Mouse (Mus musculus): ENCODE results near the gene Banf2.

Gene Banf2

GRCm38 (mm10) chr2:144032664-144033063 is at the start of gene Banf2:
Gene Banf2 (plus strand): TSS chr2:144033059.
- no peak for DNase-seq

DNA sequence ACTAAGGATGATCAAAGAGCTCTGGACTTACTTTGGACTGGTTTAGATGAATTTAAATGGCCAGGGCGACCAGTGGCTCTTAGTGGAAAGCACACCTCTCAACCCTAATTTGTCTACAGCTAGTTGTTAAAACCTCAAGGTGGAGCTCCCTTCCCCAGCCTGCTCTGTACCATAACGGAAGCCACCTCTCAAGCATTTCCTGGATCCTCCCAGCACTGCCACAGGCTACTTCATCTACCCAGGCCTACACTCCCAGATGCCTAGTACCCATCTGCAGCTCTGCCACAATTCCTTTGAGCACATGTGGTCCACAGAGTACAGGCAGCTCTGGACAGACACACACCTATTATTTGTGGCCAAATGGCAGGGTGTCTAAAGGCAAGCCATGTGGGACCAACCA is 49.4 kb upstream of the Banf2 start:
- no peak for DNase-seq

DNA sequence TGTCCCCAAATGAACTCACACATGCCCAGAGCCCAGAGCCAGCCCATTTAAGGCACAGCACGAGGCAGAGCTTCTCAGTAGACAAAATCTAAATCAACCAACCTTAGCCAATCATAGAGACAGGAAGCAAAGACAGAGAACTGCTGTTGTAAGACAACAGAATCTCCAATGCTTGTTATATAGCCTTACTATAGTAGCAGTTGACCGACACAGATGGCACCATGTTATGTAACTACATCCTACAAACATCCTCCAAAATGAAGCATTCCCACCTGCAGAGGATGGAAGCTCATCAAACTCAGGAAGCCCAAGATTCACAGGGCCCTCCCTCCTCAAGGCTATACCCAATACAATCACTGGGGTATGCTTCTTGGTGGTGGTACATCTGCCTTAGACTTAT is 45.4 kb upstream of the Banf2 start:
- DNase-seq: no peak

DNA sequence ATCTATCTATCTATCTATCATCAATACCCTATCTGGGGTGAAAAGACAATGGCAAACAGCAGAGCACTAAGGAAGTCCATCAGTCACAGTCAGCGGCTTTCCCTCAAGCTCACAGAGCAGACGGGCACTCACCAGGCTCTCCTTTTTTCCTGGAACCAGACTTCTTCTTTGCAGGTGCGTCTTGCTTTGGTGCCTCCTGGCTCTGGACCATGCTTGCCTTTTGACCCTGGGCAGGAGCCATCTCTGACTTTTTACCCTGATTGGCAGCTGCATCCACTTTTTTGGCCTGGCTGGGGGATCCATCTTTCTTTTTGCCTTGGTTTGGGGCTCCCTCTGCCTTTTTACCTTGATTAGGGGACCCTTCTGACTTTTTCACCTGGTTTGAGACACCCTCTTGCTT is 44.8 kb upstream of the Banf2 start:
- no peak for DNase-seq

DNA sequence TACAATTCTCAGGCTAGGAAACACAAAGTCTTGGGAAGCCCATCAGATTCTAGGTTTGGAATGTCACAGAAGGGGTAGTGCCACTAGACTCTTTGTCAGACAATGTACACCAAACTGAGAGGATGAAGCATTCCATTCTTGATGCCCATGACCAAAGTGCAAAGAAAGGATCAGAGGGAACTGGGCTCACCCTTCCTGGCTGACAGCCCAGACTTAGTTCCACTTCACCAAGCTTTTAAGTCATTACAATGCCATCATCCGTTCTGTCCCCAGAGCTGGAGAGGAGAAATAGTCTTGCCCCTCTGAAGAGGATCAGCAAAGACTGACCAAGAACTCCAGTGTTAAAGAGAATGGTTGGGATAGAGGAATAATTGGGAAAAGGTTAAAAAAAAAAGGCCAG is 41.9 kb upstream of the Banf2 start:
- DNase-seq: no peak

GRCm38 (mm10) chr2:143991964-143992672 is 40.7 kb upstream of the Banf2 start:
- DNase-seq: no peak

GRCm38 (mm10) chr2:143992977-143993376 is 39.9 kb upstream of the Banf2 start:
- DNase-seq: no peak

DNA sequence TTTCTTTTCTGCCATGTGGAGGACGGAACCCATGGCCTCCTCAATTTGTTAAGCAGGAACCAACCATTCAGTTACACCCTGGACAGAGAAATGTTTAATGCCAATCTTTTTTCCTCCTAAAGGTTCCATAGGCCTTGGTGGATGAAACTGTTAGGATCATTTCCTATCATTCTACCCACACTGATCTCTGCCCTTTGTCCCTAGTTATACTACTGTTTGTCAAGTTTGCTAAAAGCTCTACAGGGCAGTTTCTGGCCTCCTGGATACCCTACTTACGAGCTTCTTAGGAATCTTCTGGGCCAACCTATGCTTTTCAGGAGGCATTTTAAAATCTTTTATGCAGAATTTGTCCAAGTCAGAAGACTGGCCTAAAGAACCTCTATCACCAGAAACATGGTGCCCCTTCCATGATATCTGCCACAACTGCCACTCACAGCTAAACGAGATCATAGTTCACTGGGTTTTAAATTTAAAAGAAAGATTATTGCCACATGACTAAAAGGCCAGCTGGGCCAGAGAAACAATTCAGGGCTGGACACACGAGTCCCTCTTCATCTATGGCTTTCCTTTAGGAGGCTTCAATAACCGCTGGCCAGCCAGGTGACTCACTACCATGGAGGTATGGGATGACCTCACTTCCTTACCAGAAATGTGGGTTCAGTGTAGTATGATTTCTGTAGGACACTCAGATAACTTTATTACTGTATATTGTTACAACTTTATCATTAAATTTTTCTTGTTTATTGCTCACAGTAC is 30.5 kb upstream of the Banf2 start:
- DNase-seq: no peak

DNA sequence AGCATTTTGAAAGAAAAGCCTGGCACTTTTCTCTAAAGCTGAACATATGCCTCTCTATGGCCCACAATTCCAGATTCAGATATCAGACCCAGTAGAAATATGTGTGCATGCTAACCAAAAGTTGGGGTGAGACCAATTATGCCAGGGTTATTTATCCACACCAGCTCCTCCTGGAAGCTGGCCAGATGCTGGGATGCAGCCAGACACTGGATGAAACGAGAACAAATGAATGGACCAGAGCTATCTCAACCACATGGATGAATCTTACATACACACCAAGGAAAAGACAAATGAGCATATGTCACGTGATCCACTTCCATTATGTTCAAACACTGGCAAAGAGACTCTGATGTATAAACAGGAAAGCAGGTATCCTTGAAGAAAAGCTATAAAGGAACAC is 29.3 kb upstream of the Banf2 start:
- DNase-seq: no peak

DNA sequence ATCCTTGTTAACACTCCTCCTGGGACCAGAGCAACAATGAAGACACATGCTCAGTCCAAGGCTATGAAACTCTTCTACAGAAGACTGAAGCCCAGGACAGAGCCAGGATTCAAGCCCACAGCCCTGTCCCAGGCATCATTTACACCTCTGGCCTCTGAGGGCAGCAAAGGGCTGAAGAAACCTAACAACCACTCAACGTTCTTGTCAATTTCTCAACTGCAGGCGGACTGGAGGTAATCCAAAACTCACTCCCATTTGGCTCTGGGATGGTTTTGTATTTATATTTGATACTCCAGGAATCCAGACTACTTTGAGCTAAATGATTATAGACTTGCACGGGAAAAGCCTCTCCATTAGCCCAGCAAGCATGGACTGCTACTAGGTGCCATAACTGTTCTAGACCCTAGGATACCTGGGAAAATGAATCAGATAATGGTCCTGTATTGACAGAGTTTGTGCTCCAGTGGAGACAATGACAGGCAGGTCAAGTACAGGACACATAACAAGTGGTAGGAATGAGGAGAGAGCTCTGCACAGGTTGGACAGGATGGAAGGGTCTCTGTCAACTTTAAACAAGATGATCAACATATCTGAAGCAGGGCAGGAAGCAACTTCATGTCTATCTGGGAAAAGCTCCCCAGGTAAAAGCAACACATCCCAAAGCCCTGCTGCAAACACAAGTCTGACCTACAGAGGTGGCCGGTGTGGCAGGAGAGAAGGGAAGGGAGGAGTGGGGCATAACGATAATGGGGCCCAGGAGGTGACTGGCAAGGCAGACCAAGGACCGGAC is 27.5 kb upstream of the Banf2 start:
- no peak for DNase-seq

DNA sequence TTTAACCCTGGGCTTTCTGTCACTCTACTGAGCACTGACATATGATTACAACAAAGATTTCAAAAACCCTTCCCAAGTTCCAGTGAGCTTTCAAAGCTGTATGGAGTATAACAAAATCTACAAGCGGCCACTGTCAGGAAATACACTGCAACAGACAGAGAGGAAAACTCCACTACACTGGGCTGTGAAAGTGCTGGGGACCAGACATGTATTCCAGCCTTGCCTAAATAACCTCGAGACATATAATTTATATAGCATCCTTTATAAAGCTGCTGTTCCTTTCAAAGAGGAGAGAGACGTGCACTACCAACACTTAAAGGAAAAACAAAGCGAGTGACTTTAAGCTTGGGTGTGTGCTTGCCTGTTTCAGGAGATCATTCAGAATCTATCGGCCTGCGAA is 26.2 kb upstream of the Banf2 start:
- no peak for DNase-seq

- DNase-seq: no peak
These were observed 25.6 kb upstream of the Banf2 start for GRCm38 (mm10) chr2:144007211-144007610.

DNA sequence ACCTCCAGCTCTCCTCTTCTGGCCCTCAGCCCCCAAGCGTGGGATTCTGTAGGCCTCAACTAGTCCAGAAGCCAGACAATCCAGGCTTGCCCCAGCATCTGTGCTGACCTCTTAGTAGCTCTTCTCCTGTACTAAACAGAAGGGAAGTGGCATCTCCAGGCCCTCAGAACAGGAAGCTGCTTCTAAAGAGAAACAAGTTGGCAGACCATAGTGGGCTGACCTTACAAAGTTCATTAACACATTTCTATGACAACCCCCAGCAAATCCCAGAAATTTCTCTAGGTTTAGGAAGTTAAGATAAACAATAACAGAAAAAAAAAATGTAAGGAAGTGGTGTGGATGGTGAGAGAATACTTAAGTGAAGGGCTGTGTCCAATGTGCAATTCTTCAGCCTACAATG is 23.8 kb upstream of the Banf2 start:
- no peak for DNase-seq

GRCm38 (mm10) chr2:144009551-144010281 is 23.1 kb upstream of the Banf2 start:
- peak; percentile 22 for DNase-seq

DNA sequence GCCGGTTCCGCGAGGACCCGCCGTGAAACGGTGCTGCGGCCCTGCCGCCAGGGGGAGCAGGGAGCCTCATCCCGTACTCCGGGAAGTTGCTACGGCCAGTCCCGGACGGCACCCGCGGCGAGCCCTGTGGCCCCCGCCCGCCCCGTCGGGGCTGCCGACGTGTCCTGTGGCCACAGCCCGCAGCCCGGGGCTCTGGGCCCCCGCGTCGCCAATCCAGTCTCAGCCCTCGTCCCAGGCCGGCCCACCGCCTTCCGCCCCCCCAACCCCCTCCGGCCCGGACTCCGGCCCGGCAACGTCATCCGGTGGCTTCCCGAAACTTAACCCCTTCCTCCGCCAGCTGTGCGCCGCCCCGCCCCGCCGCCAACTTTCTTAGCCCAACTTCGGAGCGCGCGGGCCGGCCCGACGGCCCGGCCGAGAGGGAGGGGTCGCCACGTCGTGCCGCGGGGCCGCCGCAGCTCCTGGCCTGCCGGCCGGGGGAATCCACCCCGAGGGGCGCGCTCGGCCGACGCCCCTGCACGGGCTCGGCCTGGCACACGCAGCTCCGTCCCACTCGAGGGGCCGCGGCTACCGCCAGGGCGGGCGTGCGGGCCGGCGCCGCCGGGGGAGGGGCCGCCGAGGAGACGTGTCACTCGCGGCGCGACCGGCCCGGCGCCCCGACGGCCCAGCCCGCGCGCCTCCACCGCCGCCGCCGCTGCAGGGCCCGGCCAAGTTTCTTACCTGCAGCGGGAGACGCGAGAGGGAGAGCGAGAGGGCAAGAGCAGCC is 22.4 kb upstream of the Banf2 start:
- peak; percentile 64 for DNase-seq

GRCm38 (mm10) chr2:144011080-144011551 is 21.7 kb upstream of the Banf2 start, which contains the start of gene Rrbp1:
Gene Rrbp1 (minus strand): TSS chr2:144011263.
- peak; percentile 99 for DNase-seq

DNA sequence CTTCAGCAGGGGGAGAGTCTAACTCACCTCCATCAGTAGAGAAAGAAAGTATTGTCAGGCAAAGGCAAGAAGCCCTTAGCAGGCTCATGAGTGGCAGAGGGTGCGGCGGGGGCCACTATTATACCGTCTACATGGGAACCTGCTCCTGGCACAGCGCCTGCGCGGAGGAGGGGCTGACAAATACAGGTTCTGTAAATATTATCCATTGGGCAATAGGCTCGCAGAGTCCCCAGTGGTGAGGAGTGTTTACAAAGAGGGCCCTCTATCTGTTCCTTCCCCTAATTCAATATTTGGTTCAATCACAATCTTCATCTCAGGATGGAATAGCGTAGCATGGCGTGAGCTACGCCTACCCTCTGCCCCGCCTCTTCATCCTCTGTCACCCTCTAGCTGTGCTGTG is 18.8 kb upstream of the Banf2 start:
- no peak for DNase-seq

- DNase-seq: no peak
These were observed 18.4 kb upstream of the Banf2 start for GRCm38 (mm10) chr2:144014481-144014880.

- DNase-seq: no peak
These were observed 17.0 kb upstream of the Banf2 start for GRCm38 (mm10) chr2:144015861-144016260.

- DNase-seq: no peak
These were observed 12.9 kb upstream of the Banf2 start for GRCm38 (mm10) chr2:144019971-144020370.

- no peak for DNase-seq
These were observed 10.4 kb upstream of the Banf2 start for GRCm38 (mm10) chr2:144022441-144022840.

- DNase-seq: no peak
These were observed 7.5 kb upstream of the Banf2 start for GRCm38 (mm10) chr2:144025361-144025760.

Data from cerebellum, adult 11 months (tissue).